Mouse (Mus musculus) hindbrain, embryonic 10.5 days (tissue): ENCODE data around the gene Icmt. TPM values are rescaled to one million over a fixed set of nuclear protein-coding genes. Genes with fewer than 3 reads are reported as not detected.

Experiments used
- DNase-seq: peaks from one replicate; pipeline ENCODE4 v3.0.0-alpha.2; 2017; ENCODE audit warnings: low spot score
- H3K27ac ChIP-seq: fragments of 300-500 bp; sonication (generic); 2 replicates; pipeline ENCODE4 v1.5.1; 2016; ENCODE audit warnings: mild to moderate bottlenecking, moderate library complexity
- H3K27me3 ChIP-seq: fragments of 300-500 bp; sonication (generic); 2 replicates; pipeline ENCODE4 v1.6.1; 2016; ENCODE audit warnings: mild to moderate bottlenecking; ENCODE audit not compliant: poor library complexity, insufficient read depth, severe bottlenecking
- H3K36me3 ChIP-seq: fragments of 300-500 bp; sonication (generic); 2 replicates; pipeline ENCODE4 v1.6.1; 2016; ENCODE audit warnings: mild to moderate bottlenecking, moderate library complexity
- H3K4me1 ChIP-seq: fragments of 300-500 bp; sonication (generic); replicated peaks from 2 replicates; pipeline ENCODE4 v1.6.1; 2016; ENCODE audit warnings: mild to moderate bottlenecking
- H3K4me3 ChIP-seq: fragments of 300-500 bp; sonication (generic); 2 replicates; pipeline ENCODE4 v1.5.1; 2016; ENCODE audit warnings: mild to moderate bottlenecking, moderate library complexity
- H3K9me3 ChIP-seq: fragments of 300-500 bp; sonication (generic); 2 replicates; pipeline ENCODE4 v1.6.1; 2016; ENCODE audit warnings: mild to moderate bottlenecking, moderate library complexity
- WGBS: fragments of 180-500 bp; shearing (Covaris S2); methylation state at CpG from one replicate; pipeline ENCODE4 v1.1.7; 2016; 5-methylcytosine and 5-hydroxymethylcytosine counted together
- polyA plus RNA-seq: library from polyadenylated mRNA; unstranded; fragments of >200 nt; fragmentation: Nextera tagmentation; extraction: Ambion mirVana; gene quantifications from 2 replicates; pipeline ENCODE4 v1.2.1, GENCODE M21; 2016

The Icmt gene
- polyA plus RNA-seq, 1 experiment from 2014 or later: 22.3 TPM

GRCm38 (mm10) chr4:152353886-152354637, 57.0 kb downstream of the Icmt start:
- DNase-seq: no peak
- Histone ChIP-seq H3K9me3 (no peaks in the 10 kb centered on the region), H3K4me1 (peaks cover 32% of the 10 kb centered on the region), H3K27ac (no peak overlapping the region), H3K36me3 (no peaks in the 10 kb centered on the region), H3K4me3 (no peak overlapping the region), H3K27me3 (peaks cover 59% of the 10 kb centered on the region)
- WGBS: 84% methylated on average over 14 of the region's 14 CpGs

DNA sequence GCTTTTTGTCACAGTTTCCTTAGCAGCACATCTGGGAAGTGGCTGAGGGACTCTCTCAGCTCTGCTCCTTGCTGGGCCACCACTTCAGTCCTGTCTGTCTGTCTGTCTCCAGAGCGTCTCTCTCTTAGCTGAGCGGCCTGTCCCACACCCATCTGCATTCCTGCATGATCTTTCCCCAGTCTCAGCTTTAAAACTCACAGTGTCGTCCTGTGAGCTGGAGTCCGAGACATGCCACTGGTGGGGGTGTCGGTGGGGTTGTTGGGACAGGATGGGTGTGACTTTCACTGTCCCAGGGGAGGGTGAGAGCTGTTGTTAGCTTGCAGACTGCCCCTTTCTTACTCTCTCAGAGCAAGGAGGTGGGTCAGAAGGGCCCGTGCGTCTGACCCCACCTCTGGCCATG, 58.6 kb downstream of the Icmt start:
- H3K27ac ChIP-seq: no peak overlapping the region
- H3K9me3 ChIP-seq: no peaks in the 10 kb centered on the region
- no peaks in the 10 kb centered on the region for H3K36me3 ChIP-seq
- peaks cover 32% of the 10 kb centered on the region for H3K4me1 ChIP-seq
- no peak for DNase-seq
- 81% methylated on average over 7 of the region's 7 CpGs for WGBS
- H3K27me3 ChIP-seq: peaks cover 59% of the 10 kb centered on the region
- no peak overlapping the region for H3K4me3 ChIP-seq

Other genes with a start within 250 kb of the Icmt start
- 9.6 and 12.4 TPM in 2 replicates for gene Plekhg5, start 224.7 kb upstream of the Icmt start, polyA plus RNA-seq
- 0.70 and 0.82 TPM in 2 replicates for gene Tnfrsf25, start 181.3 kb upstream of the Icmt start, polyA plus RNA-seq
- 1.6 and 6.5 TPM in 2 replicates for gene Espn, start 144.9 kb upstream of the Icmt start, polyA plus RNA-seq
- gene Hes2, start 138.4 kb upstream of the Icmt start, polyA plus RNA-seq: 4.2 and 4.7 TPM in 2 replicates
- 90.0 and 118 TPM in 2 replicates for gene Acot7, start 119.1 kb upstream of the Icmt start, polyA plus RNA-seq
- 7.0 and 7.9 TPM in 2 replicates for gene Gpr153, start 23.0 kb upstream of the Icmt start, polyA plus RNA-seq
- 9.2 and 17.3 TPM in 2 replicates for gene Hes3, start 5.6 kb upstream of the Icmt start, polyA plus RNA-seq
- gene Rnf207, start 21.8 kb downstream of the Icmt start, polyA plus RNA-seq: 3.0 and 3.3 TPM in 2 replicates
- gene Rpl22, start 28.5 kb downstream of the Icmt start, polyA plus RNA-seq: 276 and 327 TPM in 2 replicates
- 0.09 and 0.10 TPM in 2 replicates for gene Chd5, start 41.4 kb downstream of the Icmt start, polyA plus RNA-seq
- 7.3 and 9.9 TPM in 2 replicates for gene Nphp4, start 179.5 kb downstream of the Icmt start, polyA plus RNA-seq
- 11.6 and 16.0 TPM in 2 replicates for gene Kcnab2, start 180.6 kb downstream of the Icmt start, polyA plus RNA-seq